Mouse (Mus musculus): ENCODE data around the gene Pex1.
"Not testable (repeated sequence)": the region's sequence is repeated elsewhere in the genome, so short reads cannot be mapped to it uniquely, and the experiment has no call there.

GRCm38 (mm10) chr5:3611835-3612234 lies 16.0 kb downstream of the Pex1 start:
- TF ChIP-seq POLR2A (IDR thresholded peaks at IDR 0.05; ENCODE audit: low read depth, low read length); CTCF (IDR thresholded peaks at IDR 0.05; ENCODE audit: extremely low read depth, insufficient read length, insufficient replicate concordance, low read depth, low read length): not testable (repeated sequence)

All from small intestine, adult 2 months (tissue).